Mouse (Mus musculus) brown adipose tissue, adult 24 weeks (tissue): Measurements from ENCODE around the gene Krt12. TPM values are rescaled to one million over a fixed set of nuclear protein-coding genes. Genes with fewer than 3 reads are reported as not detected.

Experiments
- H3K27ac ChIP-seq: fragments of 200-500 bp; replicated peaks from 2 replicates; pipeline ENCODE4 v1.5.1; 2012; ENCODE audit warnings: low read depth, mild to moderate bottlenecking, low read length
- H3K4me1 ChIP-seq: fragments of 200-500 bp; 2 replicates; pipeline ENCODE4 v1.6.1; 2012; ENCODE audit warnings: low read length, mixed read lengths; ENCODE audit not compliant: control insufficient read depth, insufficient read depth, insufficient read length
- H3K4me3 ChIP-seq: fragments of 200-500 bp; 2 replicates; pipeline ENCODE4 v1.5.1; 2012; ENCODE audit warnings: low read depth, mild to moderate bottlenecking, low read length, moderate library complexity; ENCODE audit not compliant: insufficient read depth
- polyA plus RNA-seq: library from polyadenylated mRNA; stranded (reverse); fragments of >200 nt; gene quantifications from 2 replicates; pipeline ENCODE4 v1.2.4, GENCODE M21; 2012; ENCODE audit not compliant: missing spikeins, insufficient read depth, insufficient read length

Krt12 gene
- not detected in 2 replicates for polyA plus RNA-seq

DNA sequence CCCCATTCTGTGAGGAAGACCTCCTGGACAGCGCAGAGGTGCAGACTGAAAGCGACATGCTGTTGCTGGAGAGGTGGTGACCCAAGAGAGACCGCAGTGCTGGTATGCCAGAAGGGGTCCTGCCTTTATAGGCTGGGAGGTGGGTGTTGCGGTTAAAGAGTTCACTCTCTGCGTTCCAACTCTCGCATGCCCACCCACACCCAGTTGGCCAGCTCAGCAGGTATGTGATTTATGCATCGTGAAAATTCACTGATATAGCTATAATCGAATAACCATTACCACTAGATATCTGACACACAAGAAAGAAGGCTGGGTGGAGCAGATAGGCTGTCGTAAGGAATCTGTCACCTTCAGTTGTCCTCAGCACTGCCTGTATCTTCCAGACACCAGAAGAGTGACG is at the start of gene Krt12:
Gene Krt12 (minus strand): TSS at position 101 of the 400 bp plus-strand sequence.
- Histone ChIP-seq H3K4me3 (no peak within 1 kb of the TSS), H3K4me1 (no peaks in the 10 kb centered on the region), H3K27ac (no peak within 1 kb of the TSS)

GRCm38 (mm10) chr11:99469228-99469627 is 47.2 kb upstream of the Krt12 start:
- Histone ChIP-seq H3K4me1 (no peaks in the 10 kb centered on the region), H3K27ac (no peak overlapping the region), H3K4me3 (no peak overlapping the region)

DNA sequence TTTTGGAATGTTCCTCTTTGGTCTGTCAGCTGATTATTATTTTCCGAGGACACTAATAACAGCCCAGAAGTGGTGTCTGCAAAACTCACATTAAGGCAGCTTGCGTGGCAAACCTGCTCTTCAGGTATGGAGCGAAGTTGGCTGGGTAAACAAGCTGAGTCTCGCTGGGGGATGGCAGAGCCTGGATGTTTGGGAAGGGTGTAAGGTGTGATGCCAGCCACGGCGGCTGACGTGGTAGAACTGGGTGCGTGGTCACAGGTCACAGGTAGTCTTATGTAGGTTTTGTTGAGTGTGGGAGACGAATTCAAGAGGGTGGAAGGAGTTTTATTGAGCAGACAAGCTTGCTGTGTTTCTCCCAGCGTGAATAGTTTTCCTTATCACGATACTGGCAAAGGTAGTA is 46.5 kb upstream of the Krt12 start:
- Histone ChIP-seq H3K27ac (no peak overlapping the region), H3K4me3 (no peak overlapping the region), H3K4me1 (no peaks in the 10 kb centered on the region)

DNA sequence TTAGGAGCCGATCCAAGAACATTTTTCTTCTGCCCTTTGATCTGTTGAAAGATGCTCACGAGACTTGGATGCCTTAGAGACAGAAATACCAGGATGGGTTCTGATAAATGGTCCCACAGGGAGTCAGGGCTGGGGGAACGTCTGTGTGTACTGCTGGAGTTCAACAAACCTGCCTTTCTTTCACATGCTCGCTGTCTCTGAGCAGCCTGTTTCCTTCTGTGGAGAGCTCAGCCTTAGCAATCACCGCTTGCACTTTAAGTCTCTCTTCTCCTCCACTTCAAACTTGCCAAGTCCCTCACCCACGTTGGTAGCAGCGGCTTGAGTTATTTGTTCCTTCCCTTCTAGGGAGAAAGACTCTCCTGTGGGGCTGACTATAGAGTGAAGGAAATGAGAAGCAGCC is 44.3 kb upstream of the Krt12 start:
- Histone ChIP-seq H3K27ac (no peak overlapping the region), H3K4me3 (no peak overlapping the region), H3K4me1 (no peaks in the 10 kb centered on the region)

DNA sequence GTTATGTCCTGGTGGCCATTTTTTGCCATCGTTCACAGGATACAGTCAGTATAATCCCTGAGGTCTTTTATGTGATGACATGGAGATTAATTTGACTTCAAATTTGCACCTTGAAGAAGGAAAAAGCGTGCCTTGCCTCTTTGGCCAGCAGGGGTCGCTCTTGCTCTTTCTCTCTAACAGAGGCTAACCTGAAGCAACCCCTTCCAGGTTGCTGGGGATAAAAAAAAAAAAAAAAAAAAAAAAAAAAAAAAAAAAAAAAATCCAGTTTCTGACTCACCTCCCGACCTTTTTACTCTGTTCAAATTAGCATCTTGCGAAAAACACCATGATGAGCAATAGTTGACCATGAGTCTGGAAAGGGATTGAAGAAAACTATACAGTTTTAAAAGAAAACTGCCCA is 42.8 kb upstream of the Krt12 start:
- Histone ChIP-seq H3K4me1 (no peaks in the 10 kb centered on the region), H3K27ac (no peak overlapping the region), H3K4me3 (no peak overlapping the region)

DNA sequence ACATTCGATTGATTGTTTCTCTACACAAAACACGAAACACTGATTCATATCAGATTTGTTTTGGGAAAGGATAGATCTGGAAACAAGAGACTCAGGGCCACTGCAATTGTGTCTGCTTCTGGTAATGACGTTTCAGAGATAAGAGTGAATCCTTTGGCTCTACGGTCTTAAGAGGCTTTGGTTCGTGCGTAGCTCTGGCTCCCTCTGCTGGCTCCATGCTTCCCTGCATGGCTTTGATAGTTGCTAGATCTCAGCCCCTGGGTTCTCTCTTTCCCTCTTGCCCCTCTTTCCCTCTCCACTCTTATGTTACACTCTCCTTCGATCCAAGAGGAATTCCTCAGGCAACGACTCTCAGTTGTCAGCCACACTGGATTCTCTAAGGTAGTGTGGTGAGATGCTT is 41.1 kb upstream of the Krt12 start:
- Histone ChIP-seq H3K4me3 (no peak overlapping the region), H3K4me1 (no peaks in the 10 kb centered on the region), H3K27ac (no peak overlapping the region)

- H3K27ac ChIP-seq: no peak overlapping the region
- H3K4me1 ChIP-seq: no peaks in the 10 kb centered on the region
- no peak overlapping the region for H3K4me3 ChIP-seq
Observed at GRCm38 (mm10) chr11:99461736-99462135, 39.7 kb upstream of the Krt12 start.

DNA sequence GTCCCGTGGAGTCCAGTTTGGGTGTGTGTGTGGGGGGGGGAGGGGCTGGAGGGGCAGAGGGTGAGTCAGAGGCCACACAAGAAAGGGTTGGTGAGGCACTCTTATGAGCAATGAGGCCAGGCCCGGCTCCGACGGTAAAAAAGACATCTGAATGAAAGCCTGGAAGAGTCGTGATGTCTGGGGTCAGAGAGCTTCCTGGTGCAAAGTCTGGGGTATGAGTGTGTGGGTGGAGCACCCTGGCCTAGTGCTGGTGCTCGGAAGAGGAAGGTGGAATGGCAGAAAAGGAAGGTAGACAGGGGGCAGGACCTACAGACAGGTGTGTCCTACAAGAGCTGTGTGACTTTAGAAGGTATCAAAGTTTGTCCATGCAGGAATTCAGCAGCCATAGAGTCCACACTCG is 36.8 kb upstream of the Krt12 start:
- no peak overlapping the region for H3K27ac ChIP-seq
- no peak overlapping the region for H3K4me3 ChIP-seq
- no peaks in the 10 kb centered on the region for H3K4me1 ChIP-seq

DNA sequence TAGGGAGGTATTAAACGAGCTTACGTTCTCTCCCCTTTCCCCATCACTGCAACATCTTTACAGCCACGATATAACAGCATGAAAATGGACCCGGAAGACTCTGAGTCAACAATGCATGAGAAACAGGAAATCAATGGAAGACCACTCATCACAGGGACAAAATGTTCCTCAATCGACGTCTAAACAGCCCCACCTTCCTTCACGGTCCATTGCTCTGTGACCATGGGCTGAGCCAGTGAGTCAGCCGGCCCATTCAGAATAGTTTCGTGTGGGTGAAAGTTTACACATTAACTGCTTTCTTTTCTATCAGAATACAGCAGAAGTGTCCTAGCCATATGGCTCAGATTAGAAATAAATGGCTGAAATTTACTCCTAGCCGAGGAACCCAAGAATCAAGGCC is 32.7 kb upstream of the Krt12 start:
- Histone ChIP-seq H3K4me1 (no peaks in the 10 kb centered on the region), H3K27ac (no peak overlapping the region), H3K4me3 (no peak overlapping the region)

- Histone ChIP-seq H3K27ac (no peak overlapping the region), H3K4me1 (no peaks in the 10 kb centered on the region), H3K4me3 (no peak overlapping the region)
Observed at GRCm38 (mm10) chr11:99454044-99454443, 32.0 kb upstream of the Krt12 start.

DNA sequence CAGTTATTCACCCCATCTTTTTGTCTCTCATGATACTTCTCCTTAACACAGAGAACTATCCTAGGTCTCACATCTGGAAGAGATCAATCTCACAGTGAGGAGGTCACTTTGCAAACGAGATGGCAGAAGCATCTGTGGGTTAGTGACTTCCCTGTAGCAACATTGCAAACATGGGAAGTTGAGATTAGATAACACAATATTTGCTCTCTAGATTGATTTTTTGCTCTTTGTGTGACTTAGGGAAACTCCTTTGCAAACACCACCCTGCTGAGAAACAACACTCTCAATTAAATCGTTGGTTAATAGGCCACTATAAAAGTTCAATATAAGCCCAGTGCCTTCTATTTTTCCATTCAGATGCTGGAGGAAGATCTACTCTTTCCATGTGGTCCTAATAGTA is 26.7 kb upstream of the Krt12 start:
- Histone ChIP-seq H3K4me1 (no peaks in the 10 kb centered on the region), H3K27ac (no peak overlapping the region)

DNA sequence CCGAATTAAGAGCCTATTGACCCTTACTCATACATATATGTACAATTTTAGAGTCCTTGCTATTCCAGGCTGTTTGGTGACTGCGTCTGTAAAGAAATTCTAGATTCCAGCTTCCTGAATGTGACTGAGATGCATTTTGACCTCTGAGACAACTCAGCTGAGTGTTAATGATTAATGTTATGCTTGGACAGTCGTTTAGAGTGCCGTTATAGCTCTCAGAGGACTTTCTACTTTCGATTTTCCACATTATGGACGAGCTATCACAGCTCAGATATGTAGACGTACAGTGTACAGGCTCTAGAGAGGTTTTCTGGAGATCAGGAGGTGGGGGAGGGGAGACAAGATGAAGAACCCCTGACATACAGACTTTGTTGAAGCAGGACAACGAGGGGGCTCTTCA is 19.2 kb upstream of the Krt12 start:
- Histone ChIP-seq H3K4me1 (no peaks in the 10 kb centered on the region), H3K4me3 (no peak overlapping the region), H3K27ac (no peak overlapping the region)

More for the DNA sequence above, 26.7 kb upstream of the Krt12 start:
- no peak overlapping the region for H3K4me3 ChIP-seq

DNA sequence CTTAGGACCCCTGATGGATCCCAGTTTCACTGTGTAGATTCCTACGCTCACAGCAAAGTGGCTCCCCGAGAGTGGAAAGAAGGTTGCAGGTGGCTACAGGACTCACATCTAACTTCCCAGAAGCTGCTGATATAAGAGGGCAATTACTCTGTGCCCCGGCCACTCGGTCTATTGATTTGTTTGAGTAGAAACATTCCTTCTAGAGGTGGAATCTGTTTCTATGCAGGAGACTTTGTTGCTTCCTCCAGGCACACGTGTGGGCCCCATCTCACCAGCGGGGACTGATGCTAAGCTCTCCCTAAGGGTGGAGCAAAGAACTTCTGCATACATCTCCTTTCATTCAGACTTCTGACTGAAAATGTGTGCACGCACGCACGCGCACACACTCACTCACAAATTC is 17.4 kb upstream of the Krt12 start:
- no peak overlapping the region for H3K4me3 ChIP-seq
- no peaks in the 10 kb centered on the region for H3K4me1 ChIP-seq
- no peak overlapping the region for H3K27ac ChIP-seq

GRCm38 (mm10) chr11:99437972-99438371 is 15.9 kb upstream of the Krt12 start, which contains the start of gene Krt20:
TSS of gene Krt20 (minus strand) at chr11:99438150.
- H3K4me1 ChIP-seq: no peaks in the 10 kb centered on the region
- H3K27ac ChIP-seq: no peak within 1 kb of the TSS
- no peak within 1 kb of the TSS for H3K4me3 ChIP-seq

DNA sequence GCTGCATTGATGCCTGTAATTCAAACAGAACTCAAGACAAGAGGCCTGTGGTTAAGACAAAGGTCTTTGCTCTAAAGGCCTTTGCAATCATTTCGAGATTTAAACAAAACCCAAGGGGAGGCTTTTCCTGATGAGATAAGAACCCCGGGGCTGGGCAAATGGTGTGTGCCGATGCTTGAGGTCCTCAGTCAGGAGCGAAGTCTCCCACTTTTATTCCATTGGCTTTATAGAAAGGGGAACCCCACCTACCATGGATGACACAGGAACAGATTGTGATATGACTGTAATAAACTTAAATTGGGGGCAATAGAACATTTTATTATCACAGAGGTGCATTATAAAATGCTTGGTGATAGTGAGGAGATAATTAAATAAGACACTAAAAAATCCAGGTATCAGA is 14.6 kb upstream of the Krt12 start:
- no peaks in the 10 kb centered on the region for H3K4me1 ChIP-seq
- no peak overlapping the region for H3K4me3 ChIP-seq
- no peak overlapping the region for H3K27ac ChIP-seq

- no peak overlapping the region for H3K4me3 ChIP-seq
- no peak overlapping the region for H3K27ac ChIP-seq
- no peaks in the 10 kb centered on the region for H3K4me1 ChIP-seq
Observed at GRCm38 (mm10) chr11:99430670-99431069, 8.6 kb upstream of the Krt12 start.

GRCm38 (mm10) chr11:99420586-99420985 is 1.5 kb downstream of the Krt12 start:
- Histone ChIP-seq H3K27ac (no peak overlapping the region), H3K4me3 (no peak overlapping the region), H3K4me1 (no peaks in the 10 kb centered on the region)
